Mouse (Mus musculus): ENCODE data around the gene Cnp. TPM values are rescaled to one million over a fixed set of nuclear protein-coding genes. Genes with fewer than 3 reads are reported as not detected.
"Not testable (repeated sequence)": the region's sequence is repeated elsewhere in the genome, so short reads cannot be mapped to it uniquely, and the experiment has no call there.

The Cnp gene
- polyA plus RNA-seq, 1 experiment from 2014 or later: 16.9 TPM

- DNase-seq (ENCODE audit: low spot score, missing footprints); ATAC-seq (ENCODE audit: low FRiP score); H3K36me3 ChIP-seq (ENCODE audit: control insufficient read depth, insufficient read depth, low read length); H3K9me3 ChIP-seq (ENCODE audit: control insufficient read depth, low read length); H3K4me3 ChIP-seq (ENCODE audit: low read depth, low read length); H3K9ac ChIP-seq (ENCODE audit: low read length); H3K4me1 ChIP-seq (ENCODE audit: control insufficient read depth, insufficient read depth, low read length); H3K4me2 ChIP-seq; H3K27me3 ChIP-seq (ENCODE audit: control insufficient read depth, insufficient read depth, low read length); H3K27ac ChIP-seq (ENCODE audit: low read depth, low read length): not testable (repeated sequence)
- 71% methylated on average over 2 of the region's 2 CpGs for WGBS
These were observed 40.3 kb upstream of the Cnp start for GRCm38 (mm10) chr11:100534411-100534810.

GRCm38 (mm10) chr11:100534821-100535220, 39.9 kb upstream of the Cnp start:
- H3K27ac ChIP-seq (ENCODE audit: low read depth, low read length); DNase-seq (ENCODE audit: low spot score, missing footprints); H3K9me3 ChIP-seq (ENCODE audit: control insufficient read depth, low read length); ATAC-seq (ENCODE audit: low FRiP score); H3K4me3 ChIP-seq (ENCODE audit: low read depth, low read length); H3K4me1 ChIP-seq (ENCODE audit: control insufficient read depth, insufficient read depth, low read length); H3K9ac ChIP-seq (ENCODE audit: low read length); H3K36me3 ChIP-seq (ENCODE audit: control insufficient read depth, insufficient read depth, low read length); H3K27me3 ChIP-seq (ENCODE audit: control insufficient read depth, insufficient read depth, low read length); H3K4me2 ChIP-seq: not testable (repeated sequence)
- 85% methylated on average over 6 of the region's 6 CpGs for WGBS

GRCm38 (mm10) chr11:100535996-100536395, 38.7 kb upstream of the Cnp start:
- Histone ChIP-seq H3K36me3 (ENCODE audit: control insufficient read depth, insufficient read depth, low read length) (no peaks in the 10 kb centered on the region), H3K27ac (ENCODE audit: low read depth, low read length) (no peak overlapping the region), H3K4me1 (ENCODE audit: control insufficient read depth, insufficient read depth, low read length) (no peaks in the 10 kb centered on the region), H3K4me3 (ENCODE audit: low read depth, low read length) (no peak overlapping the region), H3K9ac (ENCODE audit: low read length) (no peak overlapping the region), H3K4me2 (no peak overlapping the region), H3K9me3 (ENCODE audit: control insufficient read depth, low read length) (no peaks in the 10 kb centered on the region), H3K27me3 (ENCODE audit: control insufficient read depth, insufficient read depth, low read length) (no peaks in the 10 kb centered on the region)
- ATAC-seq (ENCODE audit: low FRiP score) (no peak), DNase-seq (ENCODE audit: low spot score, missing footprints) (no peak)
- WGBS: 84% methylated on average over 1 of the region's 1 CpGs

- no peak overlapping the region for H3K27ac ChIP-seq (ENCODE audit: low read depth, low read length)
- H3K27me3 ChIP-seq (ENCODE audit: control insufficient read depth, insufficient read depth, low read length): no peaks in the 10 kb centered on the region
These were observed 38.2 kb upstream of the Cnp start for GRCm38 (mm10) chr11:100536466-100536865.

GRCm38 (mm10) chr11:100540966-100541365, 33.7 kb upstream of the Cnp start:
- H3K27ac ChIP-seq (ENCODE audit: low read depth, low read length): no peak overlapping the region
- DNase-seq (ENCODE audit: low spot score, missing footprints) (no peak), ATAC-seq (ENCODE audit: low FRiP score) (no peak)
- H3K36me3 ChIP-seq (ENCODE audit: control insufficient read depth, insufficient read depth, low read length): no peaks in the 10 kb centered on the region
- H3K9me3 ChIP-seq (ENCODE audit: control insufficient read depth, low read length): no peaks in the 10 kb centered on the region
- no peak overlapping the region for H3K4me2 ChIP-seq
- H3K9ac ChIP-seq (ENCODE audit: low read length): no peak overlapping the region
- WGBS: 61% methylated on average over 6 of the region's 6 CpGs
- no peak overlapping the region for H3K4me3 ChIP-seq (ENCODE audit: low read depth, low read length)
- peaks cover 6% of the 10 kb centered on the region for H3K4me1 ChIP-seq (ENCODE audit: control insufficient read depth, insufficient read depth, low read length)
- H3K27me3 ChIP-seq (ENCODE audit: control insufficient read depth, insufficient read depth, low read length): no peaks in the 10 kb centered on the region

More at GRCm38 (mm10) chr11:100536466-100536865, 38.2 kb upstream of the Cnp start:
- no peak overlapping the region for H3K4me3 ChIP-seq (ENCODE audit: low read depth, low read length)
- H3K4me2 ChIP-seq: no peak overlapping the region
- DNase-seq (ENCODE audit: low spot score, missing footprints) (peak; percentile 66), ATAC-seq (ENCODE audit: low FRiP score) (no peak)
- no peaks in the 10 kb centered on the region for H3K4me1 ChIP-seq (ENCODE audit: control insufficient read depth, insufficient read depth, low read length)
- H3K36me3 ChIP-seq (ENCODE audit: control insufficient read depth, insufficient read depth, low read length): no peaks in the 10 kb centered on the region
- no peak overlapping the region for H3K9ac ChIP-seq (ENCODE audit: low read length)
- H3K9me3 ChIP-seq (ENCODE audit: control insufficient read depth, low read length): no peaks in the 10 kb centered on the region

GRCm38 (mm10) chr11:100541577-100541976, 33.1 kb upstream of the Cnp start:
- H3K36me3 ChIP-seq (ENCODE audit: control insufficient read depth, insufficient read depth, low read length): no peaks in the 10 kb centered on the region
- H3K4me2 ChIP-seq: no peak overlapping the region
- H3K9ac ChIP-seq (ENCODE audit: low read length): no peak overlapping the region
- no peak overlapping the region for H3K27ac ChIP-seq (ENCODE audit: low read depth, low read length)
- WGBS: 86% methylated on average over 2 of the region's 2 CpGs
- H3K4me1 ChIP-seq (ENCODE audit: control insufficient read depth, insufficient read depth, low read length): peaks cover 6% of the 10 kb centered on the region
- H3K4me3 ChIP-seq (ENCODE audit: low read depth, low read length): no peak overlapping the region
- ATAC-seq (ENCODE audit: low FRiP score) (no peak), DNase-seq (ENCODE audit: low spot score, missing footprints) (peak; percentile 37)
- H3K27me3 ChIP-seq (ENCODE audit: control insufficient read depth, insufficient read depth, low read length): no peaks in the 10 kb centered on the region
- H3K9me3 ChIP-seq (ENCODE audit: control insufficient read depth, low read length): no peaks in the 10 kb centered on the region

GRCm38 (mm10) chr11:100544832-100545745, 29.6 kb upstream of the Cnp start, which contains the start of gene Ttc25:
Ttc25 (plus strand) TSS chr11:100545607.
- H3K27me3 ChIP-seq (ENCODE audit: control insufficient read depth, insufficient read depth, low read length): no peaks in the 10 kb centered on the region
- DNase-seq (ENCODE audit: low spot score, missing footprints): peak; percentile 98

GRCm38 (mm10) chr11:100545746-100546085, 29.0 kb upstream of the Cnp start:
- Histone ChIP-seq H3K4me2 (peak overlapping the region; percentile 72), H3K4me1 (ENCODE audit: control insufficient read depth, insufficient read depth, low read length) (peaks cover 6% of the 10 kb centered on the region), H3K27ac (ENCODE audit: low read depth, low read length) (no peak overlapping the region; the same call in 1 of the 2 replicates), H3K27me3 (ENCODE audit: control insufficient read depth, insufficient read depth, low read length) (no peaks in the 10 kb centered on the region), H3K9me3 (ENCODE audit: control insufficient read depth, low read length) (no peaks in the 10 kb centered on the region), H3K9ac (ENCODE audit: low read length) (peak overlapping the region; percentile 73), H3K4me3 (ENCODE audit: low read depth, low read length) (peak overlapping the region; percentile 42), H3K36me3 (ENCODE audit: control insufficient read depth, insufficient read depth, low read length) (no peaks in the 10 kb centered on the region)
- 24% methylated on average over 7 of the region's 7 CpGs for WGBS
- no peak for DNase-seq (ENCODE audit: low spot score, missing footprints)
- peak; percentile 64 for ATAC-seq (ENCODE audit: low FRiP score)

More at GRCm38 (mm10) chr11:100544832-100545745, 29.6 kb upstream of the Cnp start, which contains the start of gene Ttc25:
- Histone ChIP-seq H3K4me2 (peak within 1 kb of the TSS; percentile 72), H3K9ac (ENCODE audit: low read length) (peak within 1 kb of the TSS; percentile 73), H3K36me3 (ENCODE audit: control insufficient read depth, insufficient read depth, low read length) (no peaks in the 10 kb centered on the region), H3K27ac (ENCODE audit: low read depth, low read length) (peak within 1 kb of the TSS; percentile 44), H3K9me3 (ENCODE audit: control insufficient read depth, low read length) (no peaks in the 10 kb centered on the region), H3K4me3 (ENCODE audit: low read depth, low read length) (peak within 1 kb of the TSS; percentile 42), H3K4me1 (ENCODE audit: control insufficient read depth, insufficient read depth, low read length) (peaks cover 6% of the 10 kb centered on the region)
- WGBS: 4% methylated on average over 28 of the region's 28 CpGs
- peak; percentile 98 for ATAC-seq (ENCODE audit: low FRiP score)

GRCm38 (mm10) chr11:100546955-100547354, 27.7 kb upstream of the Cnp start:
- ATAC-seq (ENCODE audit: low FRiP score): no peak
- Histone ChIP-seq H3K4me3 (ENCODE audit: low read depth, low read length) (no peak overlapping the region), H3K36me3 (ENCODE audit: control insufficient read depth, insufficient read depth, low read length) (no peaks in the 10 kb centered on the region), H3K27me3 (ENCODE audit: control insufficient read depth, insufficient read depth, low read length) (no peaks in the 10 kb centered on the region), H3K4me1 (ENCODE audit: control insufficient read depth, insufficient read depth, low read length) (peaks cover 6% of the 10 kb centered on the region), H3K4me2 (no peak overlapping the region), H3K27ac (ENCODE audit: low read depth, low read length) (no peak overlapping the region), H3K9ac (ENCODE audit: low read length) (no peak overlapping the region), H3K9me3 (ENCODE audit: control insufficient read depth, low read length) (no peaks in the 10 kb centered on the region)
- peak; percentile 28 for DNase-seq (ENCODE audit: low spot score, missing footprints)
- WGBS: 87% methylated on average over 6 of the region's 6 CpGs

All from midbrain, embryonic 11.5 days (tissue).